12 mouse cellular contexts compared by ENCODE assay signal in the genomic region with DNA sequence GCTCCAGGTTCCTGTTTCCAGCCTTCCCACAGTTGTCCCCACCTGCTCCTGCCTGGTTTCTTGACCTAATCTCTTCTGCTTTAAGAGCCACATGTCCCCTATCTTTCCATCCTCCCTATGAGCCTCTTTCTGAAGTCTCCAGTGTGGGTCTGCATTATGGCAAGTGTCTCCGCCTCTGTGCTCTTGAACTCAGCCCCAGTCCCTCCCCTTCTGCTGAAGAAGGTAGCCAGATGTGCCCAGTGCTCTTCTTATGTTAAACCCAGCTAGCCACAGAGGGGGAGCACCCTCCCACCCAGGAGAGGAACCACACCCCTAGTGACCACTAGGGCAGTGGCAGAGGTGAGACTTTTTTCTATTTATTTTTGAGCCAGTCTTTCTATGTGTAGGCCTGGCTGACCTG.
"Had no signal": no experiment of that assay in that cellular context is flagged by ENCODE, and none has a peak within 500 bp of the region (broad histone marks: within the 10 kb centered on the region; RNA-seq: fewer than 3 reads in every experiment).

No protein-coding gene starts in this region.

- H3K27me3 ChIP-seq: kidney, embryonic 15.5 days; limb, embryonic 15.5 days; liver, embryonic 15.5 days; lung, embryonic 15.5 days had no signal

- H3K36me3 ChIP-seq: kidney, embryonic 15.5 days; limb, embryonic 15.5 days; liver, embryonic 15.5 days; lung, embryonic 15.5 days; midbrain, embryonic 13.5 days had no signal

- H3K4me3 ChIP-seq: kidney, embryonic 15.5 days; limb, embryonic 15.5 days; liver, embryonic 15.5 days; lung, embryonic 15.5 days; midbrain, embryonic 13.5 days had no signal

- H3K4me2 ChIP-seq: kidney, embryonic 15.5 days; limb, embryonic 15.5 days; liver, embryonic 15.5 days; lung, embryonic 15.5 days; midbrain, embryonic 13.5 days had no signal

- DNase-seq: kidney, adult 2 months; kidney, postnatal 25 days; layer of hippocampus, postnatal 36 days; left cerebral cortex, postnatal 4 days; right cerebral cortex, postnatal 14 days had no signal

- ATAC-seq: intestine, embryonic 16.5 days; midbrain, embryonic 13.5 days had no signal

- H3K27ac ChIP-seq: kidney, embryonic 15.5 days; limb, embryonic 15.5 days; liver, embryonic 15.5 days; lung, embryonic 15.5 days; midbrain, embryonic 13.5 days; stomach, postnatal 0 days had no signal

- H3K9ac ChIP-seq: kidney, embryonic 15.5 days; limb, embryonic 15.5 days; liver, embryonic 15.5 days; lung, embryonic 15.5 days; midbrain, embryonic 13.5 days had no signal

- H3K9me3 ChIP-seq: kidney, embryonic 15.5 days; limb, embryonic 15.5 days; liver, embryonic 15.5 days; lung, embryonic 15.5 days; midbrain, embryonic 13.5 days had no signal

- H3K4me1 ChIP-seq: kidney, embryonic 15.5 days had no signal
